Comparison of ENCODE assay signal across 7 mouse cellular contexts in the genomic region with DNA sequence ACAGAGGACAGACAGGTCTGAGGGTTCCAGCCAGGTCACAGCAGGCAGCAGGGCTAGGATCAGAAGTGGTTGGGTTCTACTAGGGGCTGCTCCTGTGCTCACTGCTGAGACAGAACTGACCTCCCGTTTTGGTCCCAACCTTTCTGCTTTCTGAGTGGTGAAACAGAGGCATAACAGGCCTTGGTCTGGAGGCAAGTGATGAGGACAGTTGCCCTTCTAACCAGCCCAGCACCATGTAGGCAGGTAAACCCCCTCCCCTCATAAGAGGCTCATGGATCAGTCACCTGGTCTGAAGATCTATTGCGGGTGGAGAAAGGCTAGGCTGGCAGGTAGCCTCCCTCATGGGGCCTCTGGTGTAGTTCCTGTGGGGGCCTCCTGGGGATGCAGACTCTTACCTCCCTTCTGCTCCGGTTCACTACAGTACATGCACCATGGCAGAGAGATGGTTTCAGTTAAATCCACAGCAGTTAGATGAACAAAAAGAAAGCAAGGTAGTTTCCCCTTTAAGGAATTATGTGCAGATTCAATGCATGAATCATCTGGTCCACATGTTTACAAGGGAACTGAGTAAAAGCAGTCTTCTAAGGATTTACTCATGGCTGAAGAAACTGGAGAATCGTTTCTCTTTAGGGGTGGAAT.
DNase-seq lines count a peak whose midpoint lies in the region; ATAC-seq lines count a peak whose summit lies in the region.

No protein-coding gene starts in this region.

- DNase-seq in neural tube, embryonic 11.5 days (ENCODE audit: low spot score) = no peak
- no peak for DNase-seq in neural tube, embryonic 10.5 days (ENCODE audit: extremely low spot score, low spot score)
- DNase-seq in layer of hippocampus, postnatal 14 days (ENCODE audit: low spot score in 2 of 2) = no peak
- DNase-seq in right cerebral cortex, adult 18-20 months = no peak
- no peak for DNase-seq in cerebellum, adult 9-11 months

- H3K36me3 ChIP-seq in neural tube, embryonic 11.5 days (ENCODE audit: control insufficient read depth, insufficient read depth, low read length) = no peaks in the 10 kb centered on the region
- H3K36me3 ChIP-seq in forebrain, embryonic 15.5 days = no peaks in the 10 kb centered on the region
- no peaks in the 10 kb centered on the region for H3K36me3 ChIP-seq in liver, embryonic 12.5 days

- H3K27ac ChIP-seq in neural tube, embryonic 11.5 days (ENCODE audit: low read depth, low read length) = 0 out of 2 replicates have a peak overlapping the region, but pooled peaks have one; percentile 40
- peak overlapping the region; percentile 73 for H3K27ac ChIP-seq in forebrain, embryonic 15.5 days (replicated peaks)
- H3K27ac ChIP-seq in liver, embryonic 12.5 days = no peak overlapping the region

- 57% methylated on average over 4 of the region's 4 CpGs for WGBS in neural tube, embryonic 11.5 days
- WGBS in forebrain, embryonic 15.5 days = 40% methylated on average over 4 of the region's 4 CpGs
- 36% methylated on average over 4 of the region's 4 CpGs for WGBS in liver, embryonic 12.5 days (ENCODE audit: insufficient replicate concordance)

- no peak; the same call in 1 of the 2 replicates for ATAC-seq in neural tube, embryonic 11.5 days (ENCODE audit: insufficient read depth, low FRiP score, low TSS enrichment)
- peak; percentile 82 for ATAC-seq in forebrain, embryonic 15.5 days (replicated peaks)
- 0 out of 2 replicates have a peak, but pooled peaks have one; percentile 36 for ATAC-seq in liver, embryonic 12.5 days

- no peaks in the 10 kb centered on the region for H3K27me3 ChIP-seq in neural tube, embryonic 11.5 days (ENCODE audit: control insufficient read depth, insufficient read depth, low read length)
- no peaks in the 10 kb centered on the region for H3K27me3 ChIP-seq in forebrain, embryonic 15.5 days
- H3K27me3 ChIP-seq in liver, embryonic 12.5 days (replicated peaks) = no peaks in the 10 kb centered on the region

- no peaks in the 10 kb centered on the region for H3K4me1 ChIP-seq in neural tube, embryonic 11.5 days (ENCODE audit: control insufficient read depth, insufficient read depth, low read length)
- H3K4me1 ChIP-seq in forebrain, embryonic 15.5 days = peaks cover 16% of the 10 kb centered on the region
- peaks cover 17% of the 10 kb centered on the region for H3K4me1 ChIP-seq in liver, embryonic 12.5 days

- H3K9ac ChIP-seq in neural tube, embryonic 11.5 days (ENCODE audit: low read length) = no peak overlapping the region
- H3K9ac ChIP-seq in forebrain, embryonic 15.5 days (replicated peaks) = no peak overlapping the region
- no peak overlapping the region for H3K9ac ChIP-seq in liver, embryonic 12.5 days

- no peaks in the 10 kb centered on the region for H3K9me3 ChIP-seq in neural tube, embryonic 11.5 days (ENCODE audit: control insufficient read depth, low read length)
- no peaks in the 10 kb centered on the region for H3K9me3 ChIP-seq in forebrain, embryonic 15.5 days
- no peaks in the 10 kb centered on the region for H3K9me3 ChIP-seq in liver, embryonic 12.5 days (replicated peaks)

- H3K4me2 ChIP-seq in neural tube, embryonic 11.5 days (ENCODE audit: low read depth) = no peak overlapping the region
- H3K4me2 ChIP-seq in forebrain, embryonic 15.5 days (replicated peaks) = no peak overlapping the region
- H3K4me2 ChIP-seq in liver, embryonic 12.5 days = no peak overlapping the region

- H3K4me3 ChIP-seq in neural tube, embryonic 11.5 days (ENCODE audit: low read depth, low read length) = no peak overlapping the region
- no peak overlapping the region for H3K4me3 ChIP-seq in forebrain, embryonic 15.5 days
- H3K4me3 ChIP-seq in liver, embryonic 12.5 days = no peak overlapping the region
